Mouse (Mus musculus) hindbrain, embryonic 14.5 days (tissue): ENCODE results near the gene Aldh16a1. TPM values are rescaled to one million over a fixed set of nuclear protein-coding genes. Genes with fewer than 3 reads are reported as not detected.

Source experiments
- ATAC-seq: fragments of 200-750 bp; cut with Nextera tagmentation; 2 replicates; pipeline ENCODE4 v1.8.0; 2017; ENCODE audit warnings: moderate number of reproducible peaks, mild to moderate bottlenecking, moderate TSS enrichment, moderate library complexity; ENCODE audit not compliant: low FRiP score
- DNase-seq: peaks from one replicate; pipeline ENCODE4 v3.0.0-alpha.2; 2015; ENCODE audit warnings: low spot score
- H3K27ac ChIP-seq: fragments of 300-500 bp; sonication (generic); 2 replicates; pipeline ENCODE4 v1.5.1; 2014; ENCODE audit warnings: mild to moderate bottlenecking, moderate library complexity
- H3K27me3 ChIP-seq: fragments of 300-500 bp; sonication (generic); 2 replicates; pipeline ENCODE4 v1.6.1; 2014; ENCODE audit warnings: mild to moderate bottlenecking, low read length, mixed read lengths; ENCODE audit not compliant: control insufficient read depth, insufficient read depth
- H3K36me3 ChIP-seq: fragments of 300-500 bp; sonication (generic); replicated peaks from 2 replicates; pipeline ENCODE4 v1.6.1; 2014; ENCODE audit not compliant: control insufficient read depth, insufficient read depth
- H3K4me1 ChIP-seq: fragments of 300-500 bp; sonication (generic); replicated peaks from 2 replicates; pipeline ENCODE4 v1.6.1; 2014; ENCODE audit warnings: antibody characterized with exemption, low read length, mixed read lengths; ENCODE audit not compliant: control insufficient read depth, insufficient read depth
- H3K4me2 ChIP-seq: fragments of 300-500 bp; sonication (generic); replicated peaks from 2 replicates; pipeline ENCODE4 v1.6.1; 2014; ENCODE audit warnings: mild to moderate bottlenecking, moderate library complexity
- H3K4me3 ChIP-seq: fragments of 300-500 bp; sonication (generic); replicated peaks from 2 replicates; pipeline ENCODE4 v1.5.1; 2014; ENCODE audit warnings: mild to moderate bottlenecking, low read length
- H3K9ac ChIP-seq: fragments of 300-500 bp; sonication (generic); 2 replicates; pipeline ENCODE4 v1.6.1; 2014
- H3K9me3 ChIP-seq: fragments of 300-500 bp; sonication (generic); 2 replicates; pipeline ENCODE4 v1.6.1; 2016; ENCODE audit warnings: low read length; ENCODE audit not compliant: control insufficient read depth
- WGBS: fragments of 180-500 bp; shearing (Covaris S2); extraction: QIAGEN DNeasy Blood & Tissue Kit; methylation state at CpG from one replicate; pipeline ENCODE4 v1.1.7; 2014; 5-methylcytosine and 5-hydroxymethylcytosine counted together
- polyA plus RNA-seq: library from polyadenylated mRNA; unstranded; fragments of >200 nt; fragmentation: Nextera tagmentation; extraction: Ambion mirVana; gene quantifications from 2 replicates; pipeline ENCODE4 v1.2.1, GENCODE M21; 2014

Gene Aldh16a1
- polyA plus RNA-seq, 1 experiment from 2014 or later: 21.3 TPM

GRCm38 (mm10) chr7:45162996-45163615 is 8.7 kb upstream of the Aldh16a1 start:
- DNase-seq (no peak), ATAC-seq (no peak)
- no peak overlapping the region for H3K9ac ChIP-seq
- peaks cover 57% of the 10 kb centered on the region for H3K27me3 ChIP-seq
- peaks cover 22% of the 10 kb centered on the region; the same call in 1 of the 2 replicates for H3K36me3 ChIP-seq
- H3K4me1 ChIP-seq: peaks cover 23% of the 10 kb centered on the region
- 79% methylated on average over 9 of the region's 9 CpGs for WGBS
- H3K4me3 ChIP-seq: no peak overlapping the region
- no peaks in the 10 kb centered on the region for H3K9me3 ChIP-seq
- H3K27ac ChIP-seq: no peak overlapping the region
- H3K4me2 ChIP-seq: no peak overlapping the region

DNA sequence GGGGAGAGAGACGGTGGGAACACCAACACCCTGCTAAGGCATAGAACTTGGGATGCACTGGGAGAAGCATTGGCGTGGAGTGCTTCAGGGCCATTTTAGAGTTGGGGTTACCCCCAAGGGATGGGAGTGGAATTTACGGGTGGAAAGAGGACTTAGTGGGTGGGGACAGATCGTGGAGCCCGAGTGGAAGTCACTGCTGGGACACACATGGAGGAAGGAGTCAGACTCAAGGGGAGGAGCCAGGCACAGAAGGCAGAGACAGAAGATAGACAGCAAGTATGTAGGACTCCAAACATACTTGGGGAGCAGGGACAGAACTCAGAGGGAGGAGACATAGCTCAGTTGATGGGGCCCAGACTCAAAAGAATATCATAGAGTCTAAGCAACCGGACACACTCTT is 8.2 kb upstream of the Aldh16a1 start:
- WGBS: 28% methylated on average over 6 of the region's 6 CpGs
- Histone ChIP-seq H3K4me1 (peaks cover 18% of the 10 kb centered on the region), H3K4me2 (peak overlapping the region; percentile 70), H3K27me3 (peaks cover 52% of the 10 kb centered on the region), H3K36me3 (peaks cover 22% of the 10 kb centered on the region), H3K9me3 (no peaks in the 10 kb centered on the region), H3K4me3 (peak overlapping the region; percentile 34), H3K27ac (no peak overlapping the region), H3K9ac (0 out of 2 replicates have a peak overlapping the region, but pooled peaks have one; percentile 26)
- ATAC-seq (no peak), DNase-seq (no peak)

GRCm38 (mm10) chr7:45161612-45162473 is 7.5 kb upstream of the Aldh16a1 start:
- 0 out of 2 replicates have a peak overlapping the region, but pooled peaks have one; percentile 20 for H3K27ac ChIP-seq
- H3K36me3 ChIP-seq: peaks cover 22% of the 10 kb centered on the region
- peaks cover 44% of the 10 kb centered on the region for H3K27me3 ChIP-seq
- peak overlapping the region; percentile 34 for H3K4me3 ChIP-seq
- H3K4me1 ChIP-seq: peaks cover 18% of the 10 kb centered on the region
- DNase-seq: peak; percentile 90
- WGBS: 5% methylated on average over 35 of the region's 35 CpGs
- peak; percentile 92 for ATAC-seq
- 0 out of 2 replicates have a peak overlapping the region, but pooled peaks have one; percentile 26 for H3K9ac ChIP-seq
- no peaks in the 10 kb centered on the region for H3K9me3 ChIP-seq
- peak overlapping the region; percentile 70 for H3K4me2 ChIP-seq

DNA sequence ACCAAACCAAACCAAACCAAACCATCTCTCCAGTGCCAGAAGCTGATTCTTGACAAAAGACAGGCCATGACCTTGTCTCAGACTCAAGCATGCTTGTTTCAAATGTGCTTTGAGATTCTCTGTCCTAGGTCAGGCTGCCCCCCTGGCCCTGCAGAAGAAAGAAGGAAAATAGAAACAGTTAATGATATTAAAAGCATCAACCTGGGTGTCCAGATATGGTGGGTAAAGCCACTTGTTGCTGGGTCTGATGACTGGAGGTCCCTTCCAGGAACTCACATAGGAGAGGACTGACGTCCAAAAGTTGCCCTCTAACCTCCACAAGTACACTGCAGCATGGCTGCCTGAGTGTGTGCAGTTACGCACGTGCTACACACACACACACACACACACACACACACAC is 6.5 kb upstream of the Aldh16a1 start:
- H3K27me3 ChIP-seq: peaks cover 35% of the 10 kb centered on the region
- ATAC-seq (no peak), DNase-seq (no peak)
- H3K36me3 ChIP-seq: peaks cover 25% of the 10 kb centered on the region
- peaks cover 18% of the 10 kb centered on the region for H3K4me1 ChIP-seq
- no peak overlapping the region for H3K27ac ChIP-seq
- H3K4me2 ChIP-seq: no peak overlapping the region
- no peak overlapping the region for H3K4me3 ChIP-seq
- H3K9me3 ChIP-seq: no peaks in the 10 kb centered on the region
- WGBS: 91% methylated on average over 3 of the region's 3 CpGs
- H3K9ac ChIP-seq: no peak overlapping the region

DNA sequence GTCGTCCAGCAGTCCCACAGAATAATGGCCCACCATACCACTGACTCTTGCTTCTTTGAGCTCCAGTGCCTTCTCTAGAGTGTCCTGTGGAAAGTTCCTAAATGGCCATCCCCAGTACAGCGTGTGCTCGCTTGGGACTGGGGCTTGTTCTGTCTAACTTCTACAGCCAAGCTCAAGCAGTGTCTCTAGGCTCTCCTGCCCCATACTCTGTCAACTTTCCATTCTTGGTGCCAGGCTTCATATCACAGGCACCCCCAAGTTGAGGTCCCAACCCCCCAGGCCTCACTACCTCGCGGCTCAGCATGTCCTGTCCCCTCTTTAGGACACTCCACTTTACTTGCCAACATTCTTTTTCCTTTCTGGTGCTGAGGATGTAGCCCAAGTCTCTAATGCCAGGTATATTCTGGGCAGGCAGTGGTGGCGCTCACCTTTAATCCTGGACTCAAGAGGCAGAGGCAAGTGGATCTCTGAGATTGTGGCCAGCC is 6.0 kb upstream of the Aldh16a1 start:
- Histone ChIP-seq H3K9ac (no peak overlapping the region), H3K4me1 (peaks cover 18% of the 10 kb centered on the region), H3K4me3 (no peak overlapping the region), H3K27me3 (peaks cover 30% of the 10 kb centered on the region), H3K4me2 (no peak overlapping the region), H3K27ac (no peak overlapping the region), H3K36me3 (peaks cover 25% of the 10 kb centered on the region), H3K9me3 (no peaks in the 10 kb centered on the region)
- DNase-seq: no peak
- 94% methylated on average over 6 of the region's 6 CpGs for WGBS
- ATAC-seq: no peak

- WGBS: 98% methylated on average over 6 of the region's 6 CpGs
- Histone ChIP-seq H3K9ac (no peak overlapping the region), H3K9me3 (no peaks in the 10 kb centered on the region), H3K4me3 (no peak overlapping the region), H3K27ac (no peak overlapping the region), H3K4me1 (peaks cover 22% of the 10 kb centered on the region), H3K27me3 (peaks cover 16% of the 10 kb centered on the region), H3K4me2 (no peak overlapping the region), H3K36me3 (peaks cover 25% of the 10 kb centered on the region)
- ATAC-seq (no peak), DNase-seq (no peak)
Measured at GRCm38 (mm10) chr7:45158991-45159390, 4.6 kb upstream of the Aldh16a1 start.

GRCm38 (mm10) chr7:45157459-45157858 is 3.1 kb upstream of the Aldh16a1 start:
- no peak for ATAC-seq
- no peak for DNase-seq
- Histone ChIP-seq H3K4me3 (no peak overlapping the region), H3K36me3 (peaks cover 25% of the 10 kb centered on the region), H3K9ac (no peak overlapping the region), H3K4me2 (no peak overlapping the region), H3K27me3 (peaks cover under 1% of the 10 kb centered on the region; the same call in 1 of the 2 replicates), H3K4me1 (peaks cover 18% of the 10 kb centered on the region), H3K27ac (no peak overlapping the region), H3K9me3 (no peaks in the 10 kb centered on the region)
- WGBS: 86% methylated on average over 14 of the region's 14 CpGs

DNA sequence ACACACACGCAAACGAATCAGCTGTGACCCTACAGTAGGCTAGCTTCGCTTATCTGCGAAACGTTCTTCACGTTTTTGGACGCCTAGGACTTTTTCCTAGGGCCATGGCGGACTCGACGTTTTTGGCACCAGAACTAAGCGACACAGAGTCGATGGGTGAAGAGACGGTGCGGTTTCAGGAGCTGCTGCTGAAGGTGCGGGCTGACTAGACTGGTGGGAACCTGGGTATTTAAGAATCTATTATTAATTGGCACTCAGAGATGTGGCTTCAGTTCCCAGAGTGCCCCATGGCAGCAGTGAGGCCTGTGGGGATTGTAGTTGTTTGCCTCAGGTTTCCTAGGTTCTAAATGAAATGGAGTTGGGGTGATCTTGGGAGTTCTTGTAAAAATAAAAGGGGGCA is 1.8 kb upstream of the Aldh16a1 start:
- Histone ChIP-seq H3K4me1 (peaks cover 12% of the 10 kb centered on the region), H3K27me3 (no peaks in the 10 kb centered on the region), H3K4me2 (no peak overlapping the region), H3K36me3 (peaks cover 25% of the 10 kb centered on the region), H3K4me3 (no peak overlapping the region), H3K27ac (no peak overlapping the region), H3K9me3 (no peaks in the 10 kb centered on the region), H3K9ac (no peak overlapping the region)
- WGBS: 95% methylated on average over 15 of the region's 15 CpGs
- DNase-seq: no peak
- ATAC-seq: no peak

DNA sequence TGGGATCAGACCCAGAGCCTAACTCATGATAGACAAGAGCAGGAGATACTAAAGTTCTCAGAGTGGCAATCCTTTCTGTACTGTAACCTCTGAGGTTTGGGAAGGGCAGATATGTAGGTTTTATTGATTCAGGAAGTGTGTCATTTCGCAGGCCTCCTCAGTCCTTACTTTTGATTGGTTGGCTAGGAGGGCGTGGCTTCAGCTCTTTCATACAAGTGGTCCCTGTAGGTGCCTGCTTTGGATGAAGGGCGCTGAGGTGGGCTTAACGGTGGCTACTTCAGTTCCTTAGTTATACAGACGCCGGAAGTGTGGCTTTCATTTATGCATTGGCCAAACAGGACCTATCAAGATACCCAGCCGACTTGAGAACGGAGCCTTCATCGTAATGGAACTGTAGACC is 1.2 kb upstream of the Aldh16a1 start:
- H3K4me2 ChIP-seq: peak overlapping the region; percentile 93
- H3K27ac ChIP-seq: no peak overlapping the region
- WGBS: 88% methylated on average over 9 of the region's 9 CpGs
- H3K27me3 ChIP-seq: no peaks in the 10 kb centered on the region
- ATAC-seq: no peak
- H3K4me3 ChIP-seq: no peak overlapping the region
- peaks cover 12% of the 10 kb centered on the region for H3K4me1 ChIP-seq
- H3K9ac ChIP-seq: no peak overlapping the region
- H3K9me3 ChIP-seq: no peaks in the 10 kb centered on the region
- DNase-seq: no peak
- peaks cover 24% of the 10 kb centered on the region for H3K36me3 ChIP-seq
